Comparison of ENCODE assay signal across 16 mouse cellular contexts in the genomic region with DNA sequence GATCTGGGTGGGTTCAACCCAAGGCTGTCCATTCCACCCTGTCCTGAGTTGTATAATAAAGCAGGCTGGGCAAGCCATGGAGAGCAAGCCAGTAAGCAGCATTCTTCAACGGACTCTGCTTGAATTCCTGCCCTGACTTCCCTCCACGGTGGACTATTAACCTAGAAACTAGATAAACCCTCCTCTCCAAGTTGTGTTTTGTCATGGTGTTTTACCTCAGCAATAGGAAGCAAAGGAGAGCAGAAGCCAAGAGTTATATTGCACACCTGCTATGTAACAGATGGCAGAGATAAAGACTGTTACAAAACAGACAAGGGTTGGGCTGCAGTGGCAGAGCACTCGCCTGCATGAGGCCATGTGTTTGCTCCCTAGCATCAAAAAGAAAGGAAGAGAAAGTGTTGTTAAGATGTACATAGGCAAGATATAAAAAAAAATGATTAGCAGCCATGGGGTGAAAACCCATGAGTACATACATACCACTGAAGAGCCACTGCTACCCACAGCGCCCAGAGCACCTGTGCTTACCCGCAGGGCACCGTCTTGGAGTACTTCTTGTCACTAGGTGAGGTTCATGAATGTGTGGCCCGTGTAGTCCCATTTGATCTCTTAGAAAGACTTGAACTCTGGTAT. TPM values are rescaled to one million over a fixed set of nuclear protein-coding genes. Genes with fewer than 3 reads are reported as not detected.
DNase-seq lines count a peak whose midpoint lies in the region; ATAC-seq lines count a peak whose summit lies in the region.
"Had no signal": no experiment of that assay in that cellular context is flagged by ENCODE, and none has a peak within 500 bp of the region (broad histone marks: within the 10 kb centered on the region; RNA-seq: fewer than 3 reads in every experiment).

No protein-coding gene starts in this region.

- DNase-seq in cerebellum, adult 11-12 months: peak; percentile 88
- peak; percentile 82 for DNase-seq in gonadal fat pad, adult 2 months (ENCODE audit: low read depth)
- DNase-seq in thymus, postnatal 0 days (ENCODE audit: low spot score): peak; percentile 85
- DNase-seq in kidney, postnatal 4 days: no peak
- DNase-seq in left cerebral cortex, postnatal 36 days (ENCODE audit: low spot score in 2 of 2): no peak
- DNase-seq: adrenal gland, adult 2 months; layer of hippocampus, postnatal 36 days; lung, adult 2 months; right cerebral cortex, postnatal 4 days had no signal

- H3K4me3 ChIP-seq in neural tube, embryonic 15.5 days (replicated peaks): no peak overlapping the region
- H3K4me3 ChIP-seq: embryonic facial prominence, embryonic 12.5 days; kidney, embryonic 15.5 days; megakaryocyte, embryonic 14.5 days; stomach, embryonic 15.5 days had no signal

- 88% methylated on average over 7 of the region's 7 CpGs for WGBS in neural tube, embryonic 15.5 days

- H3K27me3 ChIP-seq in neural tube, embryonic 15.5 days (replicated peaks): no peaks in the 10 kb centered on the region
- H3K27me3 ChIP-seq: embryonic facial prominence, embryonic 12.5 days; kidney, embryonic 15.5 days; megakaryocyte, embryonic 14.5 days; stomach, embryonic 15.5 days had no signal

- H3K9ac ChIP-seq in neural tube, embryonic 15.5 days (replicated peaks): no peak overlapping the region
- H3K9ac ChIP-seq: embryonic facial prominence, embryonic 12.5 days; hindbrain, embryonic 14.5 days; kidney, embryonic 15.5 days; stomach, embryonic 15.5 days had no signal

- peak; percentile 29 for ATAC-seq in CD4-positive, CD25-positive, alpha-beta regulatory T cell, adult 4 months
- no peak for ATAC-seq in neural tube, embryonic 15.5 days (ENCODE audit: low FRiP score)

- no peaks in the 10 kb centered on the region for H3K4me1 ChIP-seq in neural tube, embryonic 15.5 days
- H3K4me1 ChIP-seq: embryonic facial prominence, embryonic 12.5 days; kidney, embryonic 15.5 days; stomach, embryonic 15.5 days had no signal

- intact Hi-C loops in left cerebral cortex, postnatal 36 days (cut with DNase I): loop anchor here (10.0 kb wide), 1 partner anchor 355 kb away; no protein-coding TSS in a partner anchor

- H3K9me3 ChIP-seq in neural tube, embryonic 15.5 days (replicated peaks): no peaks in the 10 kb centered on the region
- H3K9me3 ChIP-seq: embryonic facial prominence, embryonic 12.5 days; kidney, embryonic 15.5 days; stomach, embryonic 15.5 days had no signal

- H3K27ac ChIP-seq in neural tube, embryonic 15.5 days (replicated peaks): no peak overlapping the region
- H3K27ac ChIP-seq: embryonic facial prominence, embryonic 12.5 days; hindbrain, embryonic 14.5 days; kidney, embryonic 15.5 days; stomach, embryonic 15.5 days had no signal

- H3K36me3 ChIP-seq in neural tube, embryonic 15.5 days: no peaks in the 10 kb centered on the region
- H3K36me3 ChIP-seq: embryonic facial prominence, embryonic 12.5 days; kidney, embryonic 15.5 days; stomach, embryonic 15.5 days had no signal

- H3K4me2 ChIP-seq in neural tube, embryonic 15.5 days: no peak overlapping the region
- H3K4me2 ChIP-seq: embryonic facial prominence, embryonic 12.5 days; hindbrain, embryonic 14.5 days; kidney, embryonic 15.5 days; stomach, embryonic 15.5 days had no signal

RNA-seq across cellular contexts. Expression of gene Smg1, which starts 16.3 kb away (rescaled TPM):
- 10 to 100 TPM; 30.2 to 44.0 TPM for polyA plus RNA-seq in CD4-positive, CD25-positive, alpha-beta regulatory T cell, adult 4 months (2017; shearing (Covaris generic))
- polyA plus RNA-seq in gonadal fat pad, adult 2 months (2012; rRNA removed): 33.3 and 37.6 TPM in 2 replicates
- polyA plus RNA-seq in thymus, postnatal 0 days (2015; fragmentation: Nextera tagmentation; extraction: Ambion mirVana): 24.0 and 31.4 TPM in 2 replicates
- total RNA-seq in left cerebral cortex, postnatal 36 days (2021): 10 to 100 TPM; 58.7 to 88.1 TPM
- 18.1 and 19.4 TPM in 2 replicates for polyA plus RNA-seq in neural tube, embryonic 15.5 days (2015; fragmentation: Nextera tagmentation; extraction: Ambion mirVana)

Comparison
In these comparisons a context has a peak if more than half of its experiments do, and no peak if none do; other contexts are left out.
1. DNase-seq: peak in cerebellum, adult 11-12 months (single experiment), gonadal fat pad, adult 2 months (single experiment) and thymus, postnatal 0 days (single experiment); none in kidney, postnatal 4 days (0 of 2) and left cerebral cortex, postnatal 36 days (0 of 2).